Mouse (Mus musculus) spleen, adult 2 months (tissue): ENCODE results near the gene 2410004B18Rik.
"Not testable (repeated sequence)": the region's sequence is repeated elsewhere in the genome, so short reads cannot be mapped to it uniquely, and the experiment has no call there.

Source experiments
- CTCF ChIP-seq: fragments of 200-500 bp; IDR thresholded peaks from 2 replicates; pipeline ENCODE4 v1.5.1; 2011; ENCODE audit warnings: mild to moderate bottlenecking, inconsistent platforms; ENCODE audit not compliant: insufficient read depth, insufficient read length, insufficient replicate concordance; ENCODE audit errors: extremely low read depth
- POLR2A ChIP-seq: fragments of 200-500 bp; IDR thresholded peaks from 2 replicates; pipeline ENCODE4 v1.6.1; 2011; ENCODE audit warnings: low read depth, low read length, inconsistent platforms

- not testable (repeated sequence) for TF ChIP-seq CTCF, POLR2A
Measured at GRCm38 (mm10) chr3:145913942-145914341, 23.9 kb upstream of the 2410004B18Rik start.
